Mouse (Mus musculus): ENCODE measurements at regions not wholly inside any gene's neighbourhood (a gene's known extent, or its start where the extent isn't known, plus 50 kb on each side); places are given as distances from the start of the nearest gene placed in this dataset.

- DNase-seq (ENCODE audit: low spot score in 2 of 2): no peak
Measured at GRCm38 (mm10) chr9:33774178-33774577, 711.5 kb upstream of the Kirrel3 start.

- no peak for DNase-seq (ENCODE audit: low spot score in 2 of 2)
Measured at GRCm38 (mm10) chr9:33790617-33791016, 695.1 kb upstream of the Kirrel3 start.

DNA sequence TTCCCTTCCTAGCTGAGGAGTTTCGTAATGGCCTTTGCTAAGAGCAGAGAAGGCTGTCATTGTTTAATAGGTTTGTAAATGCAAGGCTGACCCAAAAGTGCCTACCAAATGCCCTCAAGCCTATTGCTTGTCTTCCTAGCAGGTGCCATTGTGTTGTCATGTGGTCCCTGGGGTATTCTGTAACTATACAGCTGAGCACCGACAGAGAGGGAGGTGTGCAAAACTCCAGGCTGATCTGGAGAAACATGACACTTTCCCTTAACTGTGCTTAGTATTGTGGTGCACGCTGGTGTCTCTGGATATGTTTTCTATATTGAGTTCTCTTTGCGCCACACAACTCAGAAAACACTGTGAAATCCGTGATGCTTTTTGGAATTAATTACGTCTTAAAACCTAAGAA lies 685.4 kb upstream of the Kirrel3 start:
- no peak for DNase-seq (ENCODE audit: low spot score in 2 of 2)

DNA sequence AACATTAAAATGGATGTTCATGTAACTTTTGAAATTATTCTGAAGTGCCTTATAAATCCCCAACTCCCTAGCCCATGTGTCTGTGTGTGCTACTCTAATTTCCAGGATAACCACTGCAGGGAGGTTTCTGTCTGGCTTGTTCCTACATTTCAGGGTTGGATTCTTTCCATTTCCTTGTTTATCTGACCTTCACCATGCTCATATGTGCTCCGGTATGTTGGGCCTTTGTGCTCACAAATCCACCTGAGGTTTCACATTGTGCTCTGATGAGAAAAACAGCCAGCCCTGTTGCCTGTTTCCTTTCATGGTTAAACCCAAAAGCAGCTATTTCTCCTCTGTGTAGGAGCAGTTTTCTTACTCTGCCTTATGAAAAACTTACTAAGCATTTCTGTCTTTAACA lies 684.9 kb upstream of the Kirrel3 start:
- DNase-seq (ENCODE audit: low spot score in 2 of 2): no peak

- DNase-seq (ENCODE audit: low spot score in 2 of 2): no peak
Measured at GRCm38 (mm10) chr9:33814739-33815368, 670.8 kb upstream of the Kirrel3 start.

DNA sequence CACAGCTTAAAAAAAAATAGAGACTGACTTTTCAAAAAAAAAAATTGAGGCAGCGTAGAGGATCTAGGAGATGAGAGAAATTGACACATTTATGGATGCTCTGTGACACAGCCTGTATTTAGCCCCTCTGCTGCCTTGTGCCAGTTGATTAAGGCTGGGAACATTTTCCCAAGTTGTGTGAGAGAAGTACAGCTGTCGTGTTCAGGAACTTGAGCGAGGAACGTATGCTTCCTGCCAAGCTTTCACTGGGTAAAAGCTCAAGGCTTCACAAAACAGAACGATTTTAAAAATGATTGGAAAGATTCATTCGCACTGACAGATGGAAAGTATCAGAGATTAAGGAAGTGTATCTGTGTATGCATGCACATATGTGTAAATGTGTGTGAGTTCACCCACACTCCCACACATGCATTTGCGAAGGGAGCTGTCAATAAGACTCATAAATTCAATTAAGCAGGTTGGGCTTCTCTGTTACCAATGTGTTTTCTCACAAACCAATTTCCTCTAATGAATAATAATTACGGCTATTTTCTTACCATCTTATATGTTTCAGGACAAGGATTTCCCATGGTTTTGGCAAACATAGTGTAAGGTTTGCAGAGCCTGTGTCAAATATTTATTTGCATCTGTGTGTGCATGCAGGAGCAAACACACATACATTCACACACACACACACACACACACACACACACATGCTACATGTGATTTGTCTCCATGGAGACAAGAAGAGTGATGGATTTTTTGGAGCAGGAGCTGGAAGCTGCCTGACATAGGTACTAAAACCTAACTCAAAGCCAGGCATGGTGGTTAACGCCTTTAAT lies 662.9 kb upstream of the Kirrel3 start:
- DNase-seq (ENCODE audit: low spot score in 2 of 2): no peak

- DNase-seq (ENCODE audit: low spot score in 2 of 2): no peak
Measured at GRCm38 (mm10) chr9:33826116-33826515, 659.6 kb upstream of the Kirrel3 start.

DNA sequence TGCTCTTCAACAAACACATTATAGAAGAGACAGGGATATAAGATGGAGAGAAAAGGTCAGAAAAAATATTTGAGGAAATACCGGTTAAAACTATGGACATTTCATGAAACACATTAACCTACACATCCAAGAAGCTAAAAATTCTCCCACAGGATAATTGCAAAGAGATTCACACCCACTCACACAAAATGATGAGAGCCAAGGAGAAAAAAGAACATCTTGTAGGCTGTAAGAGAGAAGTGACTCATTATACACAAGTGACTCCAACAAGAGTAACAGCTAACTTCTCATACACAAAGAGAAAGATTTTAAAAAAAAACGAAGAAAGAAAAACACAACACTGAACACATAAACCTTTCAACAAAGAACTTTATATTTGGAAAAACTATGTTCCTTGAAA lies 658.3 kb upstream of the Kirrel3 start:
- no peak for DNase-seq (ENCODE audit: low spot score in 2 of 2)

DNA sequence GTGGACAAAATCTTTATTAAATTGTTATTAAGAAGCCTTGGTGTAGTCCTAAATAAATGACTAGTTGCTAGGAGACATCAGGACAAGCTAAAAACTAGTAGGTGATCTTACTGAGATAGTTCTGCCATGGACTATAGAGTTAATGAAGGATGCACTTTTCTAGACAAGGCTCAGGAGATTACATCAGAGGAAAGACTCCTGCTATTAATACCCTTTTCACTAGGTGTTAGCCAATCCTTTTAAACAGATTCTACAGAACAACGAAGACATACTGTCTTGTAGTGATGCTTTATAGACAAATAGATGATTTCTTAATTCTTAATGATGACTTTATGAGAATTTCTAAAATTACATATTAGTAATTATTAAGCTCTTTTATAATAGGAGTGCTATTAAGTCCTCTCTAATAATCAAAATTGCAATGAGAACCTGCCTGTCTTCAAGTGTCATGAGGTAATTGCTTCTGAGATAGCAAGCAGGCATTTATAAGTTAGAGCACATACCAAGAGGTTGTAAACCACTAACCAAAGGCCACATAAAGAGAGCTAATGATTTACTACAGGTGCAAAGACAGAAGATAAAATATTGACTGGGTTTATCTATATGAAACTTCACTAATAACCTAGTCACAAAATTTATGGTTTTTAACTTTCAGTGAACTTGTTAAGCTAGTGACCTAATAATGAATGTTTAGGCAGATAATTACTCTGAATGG lies 647.9 kb upstream of the Kirrel3 start:
- no peak for DNase-seq (ENCODE audit: low spot score in 2 of 2)

GRCm38 (mm10) chr9:33849623-33850022 lies 636.1 kb upstream of the Kirrel3 start:
- no peak for DNase-seq (ENCODE audit: low spot score in 2 of 2)

DNA sequence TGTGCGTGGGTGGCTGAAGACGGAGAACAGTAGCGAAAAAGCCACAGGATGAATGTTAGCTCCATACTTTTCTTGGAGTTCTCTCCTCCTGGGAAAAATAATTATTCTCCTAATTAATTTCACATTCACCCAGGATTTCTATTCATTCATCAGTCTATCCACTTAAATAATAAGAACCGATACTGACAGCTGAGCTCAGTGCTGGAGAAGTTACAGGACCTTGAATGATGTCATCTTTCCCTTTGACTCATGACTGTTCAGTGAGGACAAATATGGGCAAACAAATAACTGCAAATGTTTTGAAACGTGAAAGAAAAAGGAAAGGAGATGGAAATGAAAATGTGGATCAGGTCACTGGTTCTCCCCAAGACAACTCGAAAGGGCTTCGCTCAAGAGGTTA lies 635.7 kb upstream of the Kirrel3 start:
- DNase-seq (ENCODE audit: low spot score in 2 of 2): no peak

DNA sequence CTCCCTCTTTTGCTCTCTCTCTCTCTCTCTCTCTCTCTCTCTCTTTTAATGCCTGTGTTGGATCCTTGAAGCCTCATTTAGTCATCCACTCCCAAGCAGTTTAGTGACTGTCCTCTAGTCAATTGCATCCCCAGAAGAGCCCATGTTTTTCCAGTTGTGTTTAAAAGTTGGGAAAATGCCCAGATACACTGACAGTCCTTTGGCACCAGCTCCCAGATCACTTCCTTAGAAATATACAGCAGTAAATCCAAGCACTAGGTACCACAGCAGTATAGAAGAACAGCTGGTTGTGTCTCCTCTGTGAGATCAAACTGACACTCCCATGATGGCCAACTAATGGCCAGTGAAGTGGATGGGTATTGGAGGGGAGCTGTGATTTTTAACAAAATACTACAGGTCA lies 634.7 kb upstream of the Kirrel3 start:
- DNase-seq (ENCODE audit: low spot score in 2 of 2): no peak

- peak in 1 of 2 experiments; percentile 61 for DNase-seq (ENCODE audit: low spot score in 2 of 2)
Measured at GRCm38 (mm10) chr9:33856169-33856568, 629.5 kb upstream of the Kirrel3 start.

- DNase-seq (ENCODE audit: low spot score in 2 of 2): no peak
Measured at GRCm38 (mm10) chr9:33858511-33858910, 627.2 kb upstream of the Kirrel3 start.

DNA sequence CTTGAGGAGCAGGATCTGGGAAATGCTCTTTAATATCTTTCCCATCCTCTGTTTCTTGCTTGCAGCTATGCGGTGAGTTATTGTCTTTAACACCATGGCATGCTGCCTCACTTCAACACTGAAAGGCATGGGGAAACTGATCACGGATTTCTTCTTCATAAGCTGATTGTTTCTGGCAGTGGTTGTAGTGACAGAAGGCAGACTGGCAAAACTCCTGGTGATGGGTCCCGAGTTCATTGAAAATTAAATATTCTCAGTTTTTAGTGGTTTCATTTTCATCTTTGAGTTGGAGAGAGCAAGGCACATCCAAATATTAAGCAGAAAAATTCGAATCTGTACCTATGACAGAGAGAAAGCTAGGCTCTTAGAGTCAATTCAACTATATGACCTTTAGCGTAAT lies 617.0 kb upstream of the Kirrel3 start:
- no peak for DNase-seq (ENCODE audit: low spot score in 2 of 2)

GRCm38 (mm10) chr9:33887279-33887678 lies 598.4 kb upstream of the Kirrel3 start:
- no peak for DNase-seq (ENCODE audit: low spot score in 2 of 2)

- DNase-seq (ENCODE audit: low spot score in 2 of 2): no peak
Measured at GRCm38 (mm10) chr9:33892001-33892400, 593.7 kb upstream of the Kirrel3 start.

DNA sequence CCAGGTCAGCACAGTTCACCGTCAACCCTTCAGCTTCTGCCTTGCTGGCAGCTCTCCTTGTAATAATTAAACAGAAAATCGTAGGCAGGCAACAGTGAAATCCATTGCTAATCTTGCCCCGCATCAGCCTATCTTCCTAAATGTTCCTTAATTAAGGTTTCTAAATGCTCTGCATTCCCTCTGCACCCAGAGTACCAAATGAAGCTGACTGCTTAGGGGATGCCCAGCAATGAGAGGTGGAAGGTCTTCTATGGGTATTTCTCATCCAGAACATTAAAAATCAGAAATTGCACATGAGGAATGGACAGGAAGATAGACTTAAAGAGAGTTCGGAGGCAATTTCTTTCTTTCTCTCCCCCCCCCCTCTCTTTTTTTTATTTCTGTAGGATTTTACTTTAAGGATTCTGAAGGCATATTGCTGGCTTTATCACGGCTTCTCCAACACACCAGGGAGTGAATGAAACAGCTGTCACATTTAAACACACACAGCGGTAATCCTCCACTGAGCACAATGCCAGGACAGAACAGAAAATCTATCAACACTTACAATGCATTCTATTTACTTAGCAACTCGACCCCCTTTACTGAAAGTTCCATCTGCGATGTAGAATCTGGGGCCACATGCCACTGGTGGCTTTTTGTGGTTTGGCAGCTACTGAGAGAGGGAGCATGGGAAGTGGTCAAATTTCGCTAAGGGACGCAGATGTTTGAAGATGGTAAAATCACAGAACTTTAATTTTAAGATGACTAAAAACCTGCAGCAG lies 584.2 kb upstream of the Kirrel3 start:
- DNase-seq (ENCODE audit: low spot score in 2 of 2): no peak

- DNase-seq (ENCODE audit: low spot score in 2 of 2): no peak
Measured at GRCm38 (mm10) chr9:33903991-33904570, 581.6 kb upstream of the Kirrel3 start.

GRCm38 (mm10) chr9:33914919-33915318 lies 570.8 kb upstream of the Kirrel3 start:
- no peak for DNase-seq (ENCODE audit: low spot score in 2 of 2)

- no peak for DNase-seq (ENCODE audit: low spot score in 2 of 2)
Measured at GRCm38 (mm10) chr9:33915349-33916056, 570.2 kb upstream of the Kirrel3 start.

Data from urinary bladder, postnatal 4 days (tissue).